Mouse (Mus musculus): ENCODE measurements at regions not wholly inside any gene's neighbourhood (a gene's known extent, or its start where the extent isn't known, plus 50 kb on each side); places are given as distances from the start of the nearest gene placed in this dataset.

- no peaks in the 10 kb centered on the region for H3K27me3 ChIP-seq (ENCODE audit: control insufficient read depth, insufficient read depth, low read length)
- H3K4me3 ChIP-seq (ENCODE audit: low read depth, low read length): no peak overlapping the region
- H3K36me3 ChIP-seq (ENCODE audit: control insufficient read depth, insufficient read depth, low read length): no peaks in the 10 kb centered on the region
- TF ChIP-seq CTCF (IDR thresholded peaks at IDR 0.05; ENCODE audit: extremely low read depth, insufficient read length, insufficient replicate concordance, low read depth, low read length) (no peak), POLR2A (IDR thresholded peaks at IDR 0.05; ENCODE audit: low read depth, low read length) (no peak)
- no peaks in the 10 kb centered on the region for H3K4me1 ChIP-seq (ENCODE audit: control insufficient read depth, insufficient read depth, insufficient read length, low read length)
- no peak overlapping the region for H3K27ac ChIP-seq (ENCODE audit: insufficient read depth, low read depth, low read length)
- 35% methylated on average over 1 of the region's 1 CpGs for WGBS
These were observed 169.2 kb downstream of the 9530068E07Rik start for GRCm38 (mm10) chr11:52565457-52565856.

- no peaks in the 10 kb centered on the region for H3K4me1 ChIP-seq (ENCODE audit: control insufficient read depth, insufficient read depth, insufficient read length, low read length)
- no peaks in the 10 kb centered on the region for H3K36me3 ChIP-seq (ENCODE audit: control insufficient read depth, insufficient read depth, low read length)
- 71% methylated on average over 9 of the region's 9 CpGs for WGBS
- H3K27ac ChIP-seq (ENCODE audit: insufficient read depth, low read depth, low read length): no peak overlapping the region
- no peak overlapping the region for H3K4me3 ChIP-seq (ENCODE audit: low read depth, low read length)
- TF ChIP-seq CTCF (IDR thresholded peaks at IDR 0.05; ENCODE audit: extremely low read depth, insufficient read length, insufficient replicate concordance, low read depth, low read length) (no peak), POLR2A (IDR thresholded peaks at IDR 0.05; ENCODE audit: low read depth, low read length) (no peak)
- no peaks in the 10 kb centered on the region for H3K27me3 ChIP-seq (ENCODE audit: control insufficient read depth, insufficient read depth, low read length)
These were observed 169.8 kb downstream of the 9530068E07Rik start for GRCm38 (mm10) chr11:52566026-52566425.

- TF ChIP-seq CTCF (IDR thresholded peaks at IDR 0.05; ENCODE audit: extremely low read depth, insufficient read length, insufficient replicate concordance, low read depth, low read length): no peak
- no peak for TF ChIP-seq POLR2A (IDR thresholded peaks at IDR 0.05; ENCODE audit: low read depth, low read length)
- H3K27me3 ChIP-seq (ENCODE audit: control insufficient read depth, insufficient read depth, low read length): no peaks in the 10 kb centered on the region
- WGBS: 77% methylated on average over 13 of the region's 13 CpGs
- H3K36me3 ChIP-seq (ENCODE audit: control insufficient read depth, insufficient read depth, low read length): no peaks in the 10 kb centered on the region
- H3K27ac ChIP-seq (ENCODE audit: insufficient read depth, low read depth, low read length): no peak overlapping the region
- no peak overlapping the region for H3K4me3 ChIP-seq (ENCODE audit: low read depth, low read length)
- no peaks in the 10 kb centered on the region for H3K4me1 ChIP-seq (ENCODE audit: control insufficient read depth, insufficient read depth, insufficient read length, low read length)
These were observed 171.9 kb downstream of the 9530068E07Rik start for GRCm38 (mm10) chr11:52567945-52568687.

- Histone ChIP-seq H3K4me1 (ENCODE audit: control insufficient read depth, insufficient read depth, insufficient read length, low read length) (no peaks in the 10 kb centered on the region), H3K27me3 (ENCODE audit: control insufficient read depth, insufficient read depth, low read length) (no peaks in the 10 kb centered on the region), H3K36me3 (ENCODE audit: control insufficient read depth, insufficient read depth, low read length) (no peaks in the 10 kb centered on the region), H3K27ac (ENCODE audit: insufficient read depth, low read depth, low read length) (no peak overlapping the region), H3K4me3 (ENCODE audit: low read depth, low read length) (no peak overlapping the region)
- TF ChIP-seq POLR2A (IDR thresholded peaks at IDR 0.05; ENCODE audit: low read depth, low read length): no peak
- no peak for TF ChIP-seq CTCF (IDR thresholded peaks at IDR 0.05; ENCODE audit: extremely low read depth, insufficient read length, insufficient replicate concordance, low read depth, low read length)
- WGBS: 79% methylated on average over 1 of the region's 1 CpGs
These were observed 172.6 kb downstream of the 9530068E07Rik start for GRCm38 (mm10) chr11:52568794-52569193.

GRCm38 (mm10) chr11:52569759-52570158 lies 173.5 kb downstream of the 9530068E07Rik start:
- Histone ChIP-seq H3K4me1 (ENCODE audit: control insufficient read depth, insufficient read depth, insufficient read length, low read length) (no peaks in the 10 kb centered on the region), H3K27me3 (ENCODE audit: control insufficient read depth, insufficient read depth, low read length) (no peaks in the 10 kb centered on the region), H3K36me3 (ENCODE audit: control insufficient read depth, insufficient read depth, low read length) (no peaks in the 10 kb centered on the region), H3K4me3 (ENCODE audit: low read depth, low read length) (no peak overlapping the region), H3K27ac (ENCODE audit: insufficient read depth, low read depth, low read length) (no peak overlapping the region)
- 85% methylated on average over 10 of the region's 10 CpGs for WGBS
- TF ChIP-seq CTCF (IDR thresholded peaks at IDR 0.05; ENCODE audit: extremely low read depth, insufficient read length, insufficient replicate concordance, low read depth, low read length) (no peak), POLR2A (IDR thresholded peaks at IDR 0.05; ENCODE audit: low read depth, low read length) (no peak)

GRCm38 (mm10) chr11:52578471-52578870 lies 182.2 kb downstream of the 9530068E07Rik start:
- no peaks in the 10 kb centered on the region for H3K27me3 ChIP-seq (ENCODE audit: control insufficient read depth, insufficient read depth, low read length)
- TF ChIP-seq CTCF (IDR thresholded peaks at IDR 0.05; ENCODE audit: extremely low read depth, insufficient read length, insufficient replicate concordance, low read depth, low read length) (no peak), POLR2A (IDR thresholded peaks at IDR 0.05; ENCODE audit: low read depth, low read length) (no peak)
- H3K4me3 ChIP-seq (ENCODE audit: low read depth, low read length): no peak overlapping the region
- H3K36me3 ChIP-seq (ENCODE audit: control insufficient read depth, insufficient read depth, low read length): no peaks in the 10 kb centered on the region
- H3K4me1 ChIP-seq (ENCODE audit: control insufficient read depth, insufficient read depth, insufficient read length, low read length): no peaks in the 10 kb centered on the region
- no peak overlapping the region for H3K27ac ChIP-seq (ENCODE audit: insufficient read depth, low read depth, low read length)
- 46% methylated on average over 9 of the region's 9 CpGs for WGBS

- Histone ChIP-seq H3K4me3 (ENCODE audit: low read depth, low read length) (no peak overlapping the region), H3K27ac (ENCODE audit: insufficient read depth, low read depth, low read length) (no peak overlapping the region), H3K36me3 (ENCODE audit: control insufficient read depth, insufficient read depth, low read length) (no peaks in the 10 kb centered on the region), H3K4me1 (ENCODE audit: control insufficient read depth, insufficient read depth, insufficient read length, low read length) (no peaks in the 10 kb centered on the region), H3K27me3 (ENCODE audit: control insufficient read depth, insufficient read depth, low read length) (no peaks in the 10 kb centered on the region)
- no peak for TF ChIP-seq CTCF (IDR thresholded peaks at IDR 0.05; ENCODE audit: extremely low read depth, insufficient read length, insufficient replicate concordance, low read depth, low read length)
- TF ChIP-seq POLR2A (IDR thresholded peaks at IDR 0.05; ENCODE audit: low read depth, low read length): no peak
- WGBS: 50% methylated on average over 13 of the region's 13 CpGs
These were observed 183.6 kb downstream of the 9530068E07Rik start for GRCm38 (mm10) chr11:52579764-52580377.

Measured in small intestine, adult 2 months (tissue).